Comparison of ENCODE assay signal across 21 mouse cellular contexts in the genomic region with DNA sequence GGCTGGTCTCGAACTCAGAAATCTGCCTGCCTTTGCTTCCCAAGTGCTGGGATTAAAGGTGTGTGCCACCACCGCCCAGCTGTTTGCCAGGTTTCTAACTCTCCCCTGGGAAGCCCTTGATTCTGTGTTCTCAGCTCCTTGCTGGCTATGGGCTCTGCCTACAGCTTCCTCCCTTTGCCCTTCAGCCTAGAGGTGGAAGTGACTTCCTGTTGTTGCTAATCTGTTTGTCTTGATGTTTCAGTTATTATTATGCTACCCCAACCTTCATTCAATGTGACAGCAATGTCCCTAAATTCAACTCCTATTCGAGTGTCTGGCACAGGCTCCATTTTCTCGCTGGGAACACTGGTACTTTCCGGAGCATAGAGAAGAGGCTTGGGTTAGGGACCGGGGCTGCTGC. TPM values are rescaled to one million over a fixed set of nuclear protein-coding genes. Genes with fewer than 3 reads are reported as not detected.
"Had no signal": no experiment of that assay in that cellular context is flagged by ENCODE, and none has a peak within 500 bp of the region (broad histone marks: within the 10 kb centered on the region; RNA-seq: fewer than 3 reads in every experiment).

No protein-coding gene starts in this region.

- H3K4me1 ChIP-seq: midbrain, embryonic 13.5 days; neural tube, embryonic 13.5 days had no signal

- H3K36me3 ChIP-seq: liver, embryonic 13.5 days had no signal

- H3K4me3 ChIP-seq: layer of hippocampus, adult 2 months; liver, embryonic 13.5 days; midbrain, embryonic 13.5 days; myocyte; neural tube, embryonic 13.5 days had no signal

- H3K27me3 ChIP-seq: liver, embryonic 13.5 days; midbrain, embryonic 13.5 days; neural tube, embryonic 13.5 days had no signal

- ATAC-seq: lung, postnatal 0 days; midbrain, embryonic 13.5 days; midbrain, embryonic 16.5 days had no signal

- DNase-seq: kidney, adult 18-20 months; kidney, postnatal 25 days; layer of hippocampus, adult 9-11 months; liver, embryonic 13.5 days; lung, embryonic 14.5 days; retina, postnatal 1 day; right cerebral cortex, postnatal 25 days; thymus, adult 2 months; thymus, postnatal 14 days; thymus, postnatal 4 days had no signal

- H3K27ac ChIP-seq: kidney, postnatal 0 days; layer of hippocampus, adult 2 months; liver, embryonic 13.5 days; macrophage; midbrain, embryonic 13.5 days; neural tube, embryonic 13.5 days; stomach, postnatal 0 days had no signal

RNA-seq across cellular contexts. Expression of gene Cyp2s1, which starts 50.6 kb away (rescaled TPM):
- total RNA-seq: megakaryocyte, adult 5-6 weeks; monocyte, adult 5-6 weeks had no signal
